Mouse (Mus musculus) megakaryocyte, adult 5-6 weeks (primary cell): ENCODE results near the gene Sfxn2. TPM values are rescaled to one million over a fixed set of nuclear protein-coding genes. Genes with fewer than 3 reads are reported as not detected.
"Not testable (repeated sequence)": the region's sequence is repeated elsewhere in the genome, so short reads cannot be mapped to it uniquely, and the experiment has no call there.

ENCODE experiments used
- ATAC-seq: 2 replicates; pipeline ENCODE4 v1.8.0; 2016; ENCODE audit warnings: mild to moderate bottlenecking, inconsistent platforms; ENCODE audit not compliant: poor library complexity, severe bottlenecking
- total RNA-seq, 2 experiments: library from RNA; stranded (forward) in 1 of 2; stranded (reverse) in 1 of 2; fragments of 153-499, 151-499 nt in 1 of 2; fragments of 221-1000, 200-1000 nt in 1 of 2; gene quantifications; 2 replicates each; pipeline versions ENCODE4 v1.2.3 to v1.2.4; 2015 to 2017

Gene Sfxn2
- total RNA-seq, 2 experiments from 2014 or later = 5.2 to 7.7 TPM

- ATAC-seq = no peak
These were observed 35.0 kb upstream of the Sfxn2 start for GRCm38 (mm10) chr19:46538213-46538612.

- ATAC-seq = no peak
These were observed 30.4 kb upstream of the Sfxn2 start for GRCm38 (mm10) chr19:46542750-46543149.

DNA sequence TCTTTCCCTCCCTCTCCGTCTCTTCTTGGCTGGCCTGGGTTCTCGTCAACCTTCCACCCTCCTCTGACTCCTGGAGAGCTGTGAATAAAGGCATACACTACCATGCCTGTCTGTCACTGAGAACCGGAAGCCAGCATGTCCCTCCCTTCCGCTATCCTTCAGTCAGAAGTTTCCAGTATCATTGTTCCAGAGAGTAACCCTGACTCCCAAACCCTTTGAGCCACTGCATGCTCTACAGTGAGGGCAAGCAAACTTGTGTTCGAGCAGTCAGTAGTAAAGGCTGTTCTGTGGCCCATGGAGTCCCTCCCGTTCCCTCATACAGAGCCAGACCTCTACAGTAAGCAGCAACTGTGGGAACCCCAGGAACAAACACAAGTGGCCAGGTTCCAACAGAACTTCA is 25.6 kb upstream of the Sfxn2 start:
- no peak for ATAC-seq

- no peak for ATAC-seq
These were observed 25.1 kb upstream of the Sfxn2 start for GRCm38 (mm10) chr19:46548110-46548509.

GRCm38 (mm10) chr19:46550385-46550784 is 22.8 kb upstream of the Sfxn2 start:
- ATAC-seq = no peak

- ATAC-seq = no peak
These were observed 20.7 kb upstream of the Sfxn2 start for GRCm38 (mm10) chr19:46552496-46552895.

DNA sequence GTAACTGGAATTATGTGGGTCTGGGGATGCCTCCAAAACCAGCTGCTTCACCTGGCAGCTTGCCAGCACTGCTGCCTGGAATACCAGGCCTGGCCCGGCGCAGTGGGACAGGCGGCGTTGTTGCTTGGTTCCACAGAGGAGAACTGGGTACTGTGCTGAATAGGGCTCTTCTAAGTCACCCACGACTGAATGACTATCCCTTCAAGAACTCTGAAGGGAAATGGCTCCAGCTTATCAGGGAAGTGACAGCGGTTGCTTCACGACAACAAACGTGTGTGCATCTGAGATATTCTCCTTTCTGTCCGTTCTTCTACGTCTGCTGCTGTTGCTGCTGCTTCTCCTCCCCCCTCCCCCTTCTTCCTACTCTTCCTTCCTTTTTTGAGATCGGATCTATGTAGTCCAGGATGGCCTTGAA is 19.6 kb upstream of the Sfxn2 start:
- no peak for ATAC-seq

- no peak for ATAC-seq
These were observed 15.2 kb upstream of the Sfxn2 start for GRCm38 (mm10) chr19:46558009-46558408.

GRCm38 (mm10) chr19:46558631-46559030 is 14.5 kb upstream of the Sfxn2 start:
- no peak for ATAC-seq

- ATAC-seq = peak; percentile 71
These were observed 11.0 kb upstream of the Sfxn2 start for GRCm38 (mm10) chr19:46562132-46562531.

DNA sequence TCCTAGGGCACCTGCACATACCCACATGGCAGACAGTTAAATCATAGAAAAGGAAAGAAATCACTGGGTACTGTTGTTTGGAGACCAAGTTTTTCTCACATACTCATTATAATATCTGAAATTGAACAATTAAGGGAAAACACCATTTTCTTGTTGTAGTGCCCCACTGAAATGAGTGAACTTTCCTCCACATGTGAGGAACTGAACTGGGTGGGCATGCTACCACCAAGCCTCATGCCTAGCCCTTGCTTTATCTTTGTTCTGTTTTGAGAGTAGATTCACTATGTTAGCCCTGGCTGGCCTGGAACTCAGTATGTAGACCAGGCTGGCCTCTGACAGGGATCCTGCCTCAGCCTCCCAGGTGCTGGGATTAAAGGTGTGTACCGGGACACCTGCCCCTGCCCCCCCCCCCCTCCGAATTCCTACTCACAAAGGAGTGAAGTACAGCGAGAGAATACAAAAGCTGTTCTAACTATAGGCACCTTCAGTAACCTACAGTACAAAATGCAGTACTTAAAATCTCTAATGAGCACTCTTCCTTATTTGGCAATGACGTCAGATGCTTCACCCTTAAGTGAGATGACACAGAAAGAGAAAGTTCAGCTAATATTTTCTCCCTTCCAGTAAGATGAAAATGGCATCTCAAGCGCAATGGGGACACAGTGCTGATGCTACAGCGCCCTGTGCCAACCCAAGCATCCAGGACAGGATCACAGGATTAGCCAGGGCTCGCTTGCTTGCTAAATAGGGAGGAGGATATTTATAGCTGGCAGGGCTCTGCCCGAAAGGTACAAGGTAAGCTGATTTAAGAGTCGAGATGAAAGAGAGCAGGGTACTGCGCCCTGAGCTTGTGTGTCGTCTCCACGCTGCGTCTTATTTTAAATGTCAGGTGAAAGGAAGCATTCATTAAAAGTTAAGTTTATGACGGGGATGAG is 10.3 kb upstream of the Sfxn2 start:
- no peak for ATAC-seq

DNA sequence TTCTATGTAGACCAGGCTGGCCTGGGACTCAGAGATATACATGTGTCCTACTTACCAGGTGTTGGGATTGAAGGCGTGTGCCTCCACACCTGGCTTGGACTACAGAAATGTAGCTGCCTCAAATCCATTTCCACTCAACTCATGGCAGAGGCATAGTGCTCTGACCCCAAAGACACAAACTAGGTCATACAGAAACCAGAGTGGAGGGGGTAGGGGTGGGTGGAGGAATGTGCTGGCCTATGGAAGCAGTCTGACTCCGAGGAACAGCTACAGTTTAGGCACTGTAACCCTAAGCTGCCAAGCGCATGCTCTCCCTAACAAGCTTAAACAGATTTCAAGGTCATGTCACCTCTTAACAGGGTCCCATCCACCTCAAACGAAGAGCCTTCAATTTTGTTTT is 9.6 kb upstream of the Sfxn2 start:
- no peak for ATAC-seq

DNA sequence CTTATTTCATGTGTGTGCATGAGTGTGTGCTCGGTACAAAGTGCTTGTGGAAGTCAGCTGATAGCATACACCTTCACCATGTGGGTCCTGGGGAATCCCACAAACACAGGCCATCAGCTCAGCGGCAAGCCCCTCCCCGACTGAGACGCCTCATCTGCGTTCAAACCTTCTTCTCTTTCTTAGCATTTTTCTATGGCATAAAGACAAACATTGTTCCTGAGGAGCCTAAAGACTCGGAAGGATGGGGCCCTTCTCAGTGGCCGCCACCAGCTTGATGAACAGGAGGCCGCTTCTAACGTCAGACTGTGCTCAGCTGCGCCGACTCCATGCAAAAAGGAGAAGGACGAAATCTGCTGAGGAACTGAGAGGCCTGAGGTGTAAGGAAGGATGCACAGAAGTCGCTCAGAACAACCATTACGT is 9.1 kb upstream of the Sfxn2 start:
- ATAC-seq = no peak

- ATAC-seq = not testable (repeated sequence)
These were observed 1.8 kb upstream of the Sfxn2 start for GRCm38 (mm10) chr19:46571211-46571877.

DNA sequence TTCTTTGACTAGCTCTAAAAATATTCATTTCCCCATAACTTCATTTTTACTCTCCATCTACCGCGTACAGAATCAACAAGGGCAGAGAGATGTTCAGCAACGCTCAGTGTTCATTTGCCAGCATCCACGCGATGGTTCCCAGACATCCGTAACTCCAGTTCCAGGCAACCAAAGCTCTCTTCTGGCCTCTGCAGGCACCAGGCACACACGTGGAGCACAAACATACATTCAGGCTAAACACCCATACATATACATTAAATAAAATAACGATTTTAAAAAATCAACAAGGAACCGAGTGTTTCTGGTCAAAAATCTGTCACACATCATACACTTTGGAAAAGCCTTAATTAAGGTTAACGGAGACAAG is 1.3 kb upstream of the Sfxn2 start:
- ATAC-seq = no peak

GRCm38 (mm10) chr19:46572548-46572947 is 617 bp upstream of the Sfxn2 start:
- ATAC-seq = peak; percentile 3; the same call in 1 of the 2 replicates

DNA sequence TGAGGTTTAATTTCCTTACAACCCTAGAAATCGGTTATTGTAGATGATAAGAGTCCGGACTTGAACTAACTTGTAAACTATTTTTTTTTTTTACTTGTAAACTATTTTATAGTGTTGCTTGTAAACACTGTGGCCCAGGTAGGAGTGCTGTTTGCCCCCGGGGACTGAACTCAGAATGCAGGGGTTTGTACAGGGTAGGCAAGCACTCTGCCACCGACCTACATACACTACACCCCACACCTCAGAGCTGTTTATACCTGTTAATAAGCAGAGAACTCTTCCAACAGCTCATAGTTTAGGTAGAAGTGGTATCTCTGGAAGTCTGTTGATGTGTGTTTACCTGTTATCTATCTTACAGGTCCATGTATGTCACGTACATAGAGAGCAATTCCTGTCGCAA is 825 bp downstream of the Sfxn2 start:
- ATAC-seq = no peak

- ATAC-seq = no peak
These were observed 2.0 kb downstream of the Sfxn2 start for GRCm38 (mm10) chr19:46575196-46575595.

- ATAC-seq = peak; percentile 88
These were observed 14.8 kb downstream of the Sfxn2 start for GRCm38 (mm10) chr19:46587823-46588508.

DNA sequence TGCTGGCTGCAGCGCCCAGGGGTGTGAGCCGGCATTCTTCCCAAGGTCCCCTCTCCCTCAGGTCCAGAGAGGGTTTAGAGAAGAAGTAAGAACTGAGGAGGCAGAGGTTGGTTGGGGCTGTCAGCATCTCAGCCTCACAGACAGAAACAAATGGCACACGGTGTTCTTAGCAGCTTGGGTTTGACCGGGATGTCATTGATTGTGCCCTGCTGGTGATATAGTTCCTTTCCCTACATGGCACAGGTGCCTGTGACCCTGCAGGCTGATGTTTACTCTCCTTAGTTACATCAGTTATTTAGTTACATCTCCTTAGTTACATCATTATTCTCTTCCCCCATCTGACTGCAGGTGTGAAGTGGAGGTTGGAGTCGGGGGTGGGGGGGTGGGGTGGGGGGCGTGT is 18.4 kb downstream of the Sfxn2 start:
- ATAC-seq = no peak

GRCm38 (mm10) chr19:46592751-46593439 is 19.7 kb downstream of the Sfxn2 start:
- ATAC-seq = no peak
